Mouse (Mus musculus): ENCODE data around the gene Acd. TPM values are rescaled to one million over a fixed set of nuclear protein-coding genes. Genes with fewer than 3 reads are reported as not detected.
A peak's percentile ranks its signal among the peaks of the same experiment; 100 is the strongest.

The Acd gene
- total and polyA plus RNA-seq, 2 experiments from 2014 or later: 35.0 to 95.7 TPM

- H3K9me3 ChIP-seq (ENCODE audit: low read length): no peaks in the 10 kb centered on the region
- peak overlapping the region; percentile 73 for H3K4me3 ChIP-seq (ENCODE audit: low read depth, low read length)
- peaks cover 32% of the 10 kb centered on the region for H3K36me3 ChIP-seq (ENCODE audit: insufficient read depth)
- no peaks in the 10 kb centered on the region for H3K27me3 ChIP-seq (ENCODE audit: insufficient read depth, low read length)
- DNase-seq (peak; percentile 21), ATAC-seq (peak; percentile 2; the same call in 1 of the 2 replicates)
- 26% methylated on average over 18 of the region's 18 CpGs for WGBS
- H3K9ac ChIP-seq: peak overlapping the region; percentile 62
- H3K4me1 ChIP-seq (ENCODE audit: insufficient read depth): peaks cover 10% of the 10 kb centered on the region
- H3K4me2 ChIP-seq (ENCODE audit: low read depth): peak overlapping the region; percentile 81
- no peak for TF ChIP-seq CTCF (IDR thresholded peaks at IDR 0.05; ENCODE audit: low read depth)
- peak overlapping the region; percentile 94 for H3K27ac ChIP-seq (ENCODE audit: low read depth, low read length)
These were observed 1.1 kb upstream of the Acd start for GRCm38 (mm10) chr8:105702001-105702401.

GRCm38 (mm10) chr8:105700566-105700965, 336 bp downstream of the Acd start:
- DNase-seq (no peak), ATAC-seq (peak; percentile 32)
- H3K9me3 ChIP-seq (ENCODE audit: low read length): no peaks in the 10 kb centered on the region
- H3K4me3 ChIP-seq (ENCODE audit: low read depth, low read length): peak overlapping the region; percentile 73
- H3K36me3 ChIP-seq (ENCODE audit: insufficient read depth): peaks cover 43% of the 10 kb centered on the region
- H3K4me2 ChIP-seq (ENCODE audit: low read depth): peak overlapping the region; percentile 81
- H3K9ac ChIP-seq: peak overlapping the region; percentile 62
- no peak for TF ChIP-seq CTCF (IDR thresholded peaks at IDR 0.05; ENCODE audit: low read depth)
- no peaks in the 10 kb centered on the region for H3K27me3 ChIP-seq (ENCODE audit: insufficient read depth, low read length)
- peak overlapping the region; percentile 94; the same call in 1 of the 2 replicates for H3K27ac ChIP-seq (ENCODE audit: low read depth, low read length)
- WGBS: 2% methylated on average over 21 of the region's 21 CpGs
- peaks cover 10% of the 10 kb centered on the region for H3K4me1 ChIP-seq (ENCODE audit: insufficient read depth)

GRCm38 (mm10) chr8:105699488-105700215, 1.2 kb downstream of the Acd start:
- peak overlapping the region; percentile 73 for H3K4me3 ChIP-seq (ENCODE audit: low read depth, low read length)
- H3K9me3 ChIP-seq (ENCODE audit: low read length): no peaks in the 10 kb centered on the region
- no peak overlapping the region for H3K27ac ChIP-seq (ENCODE audit: low read depth, low read length)
- peak overlapping the region; percentile 81 for H3K4me2 ChIP-seq (ENCODE audit: low read depth)
- H3K4me1 ChIP-seq (ENCODE audit: insufficient read depth): peaks cover 15% of the 10 kb centered on the region
- TF ChIP-seq CTCF (IDR thresholded peaks at IDR 0.05; ENCODE audit: low read depth): no peak
- peaks cover 48% of the 10 kb centered on the region for H3K36me3 ChIP-seq (ENCODE audit: insufficient read depth)
- no peak for ATAC-seq
- no peaks in the 10 kb centered on the region for H3K27me3 ChIP-seq (ENCODE audit: insufficient read depth, low read length)
- no peak for DNase-seq
- peak overlapping the region; percentile 62 for H3K9ac ChIP-seq
- 89% methylated on average over 11 of the region's 11 CpGs for WGBS

- no peak for TF ChIP-seq CTCF (IDR thresholded peaks at IDR 0.05; ENCODE audit: low read depth)
- Histone ChIP-seq H3K27me3 (ENCODE audit: insufficient read depth, low read length) (no peaks in the 10 kb centered on the region), H3K4me3 (ENCODE audit: low read depth, low read length) (no peak overlapping the region), H3K4me1 (ENCODE audit: insufficient read depth) (peaks cover 15% of the 10 kb centered on the region), H3K9me3 (ENCODE audit: low read length) (no peaks in the 10 kb centered on the region), H3K9ac (no peak overlapping the region), H3K27ac (ENCODE audit: low read depth, low read length) (no peak overlapping the region), H3K36me3 (ENCODE audit: insufficient read depth) (peaks cover 40% of the 10 kb centered on the region), H3K4me2 (ENCODE audit: low read depth) (no peak overlapping the region)
- WGBS: 93% methylated on average over 5 of the region's 5 CpGs
- no peak for ATAC-seq
- no peak for DNase-seq
These were observed 2.2 kb downstream of the Acd start for GRCm38 (mm10) chr8:105698734-105699133.

GRCm38 (mm10) chr8:105697196-105697780, 3.6 kb downstream of the Acd start:
- H3K9ac ChIP-seq: no peak overlapping the region
- H3K27me3 ChIP-seq (ENCODE audit: insufficient read depth, low read length): no peaks in the 10 kb centered on the region
- WGBS: 94% methylated on average over 17 of the region's 17 CpGs
- H3K4me3 ChIP-seq (ENCODE audit: low read depth, low read length): no peak overlapping the region
- DNase-seq (no peak), ATAC-seq (no peak)
- no peak overlapping the region for H3K27ac ChIP-seq (ENCODE audit: low read depth, low read length)
- peaks cover 36% of the 10 kb centered on the region for H3K36me3 ChIP-seq (ENCODE audit: insufficient read depth)
- peaks cover 13% of the 10 kb centered on the region for H3K4me1 ChIP-seq (ENCODE audit: insufficient read depth)
- no peaks in the 10 kb centered on the region for H3K9me3 ChIP-seq (ENCODE audit: low read length)
- no peak for TF ChIP-seq CTCF (IDR thresholded peaks at IDR 0.05; ENCODE audit: low read depth)
- no peak overlapping the region for H3K4me2 ChIP-seq (ENCODE audit: low read depth)

- H3K4me1 ChIP-seq (ENCODE audit: insufficient read depth): peaks cover 10% of the 10 kb centered on the region
- ATAC-seq (no peak), DNase-seq (no peak)
- peaks cover 36% of the 10 kb centered on the region for H3K36me3 ChIP-seq (ENCODE audit: insufficient read depth)
- TF ChIP-seq CTCF (IDR thresholded peaks at IDR 0.05; ENCODE audit: low read depth): no peak
- H3K4me2 ChIP-seq (ENCODE audit: low read depth): peak overlapping the region; percentile 83
- H3K27me3 ChIP-seq (ENCODE audit: insufficient read depth, low read length): no peaks in the 10 kb centered on the region
- no peak overlapping the region for H3K27ac ChIP-seq (ENCODE audit: low read depth, low read length)
- peak overlapping the region; percentile 71 for H3K4me3 ChIP-seq (ENCODE audit: low read depth, low read length)
- H3K9ac ChIP-seq: peak overlapping the region; percentile 81
- no peaks in the 10 kb centered on the region for H3K9me3 ChIP-seq (ENCODE audit: low read length)
- 79% methylated on average over 30 of the region's 30 CpGs for WGBS
These were observed 5.7 kb downstream of the Acd start for GRCm38 (mm10) chr8:105695080-105695780.

Measured in forebrain, postnatal 0 days (tissue).